Mouse (Mus musculus) kidney, adult 2 months (tissue): Measurements from ENCODE around the gene Epha3.

Experiments used
- CTCF ChIP-seq: fragments of 200-500 bp; conservative IDR thresholded peaks from 2 replicates; pipeline ENCODE4 v1.5.1; 2011; ENCODE audit warnings: low read depth, mild to moderate bottlenecking, control low read depth, low read length, moderate library complexity, mixed read lengths; ENCODE audit not compliant: insufficient read depth, insufficient read length
- POLR2A ChIP-seq: fragments of 200-500 bp; IDR thresholded peaks from one replicate; pipeline ENCODE4 v1.6.1; 2011; ENCODE audit warnings: low read depth, low read length, control low read depth

DNA sequence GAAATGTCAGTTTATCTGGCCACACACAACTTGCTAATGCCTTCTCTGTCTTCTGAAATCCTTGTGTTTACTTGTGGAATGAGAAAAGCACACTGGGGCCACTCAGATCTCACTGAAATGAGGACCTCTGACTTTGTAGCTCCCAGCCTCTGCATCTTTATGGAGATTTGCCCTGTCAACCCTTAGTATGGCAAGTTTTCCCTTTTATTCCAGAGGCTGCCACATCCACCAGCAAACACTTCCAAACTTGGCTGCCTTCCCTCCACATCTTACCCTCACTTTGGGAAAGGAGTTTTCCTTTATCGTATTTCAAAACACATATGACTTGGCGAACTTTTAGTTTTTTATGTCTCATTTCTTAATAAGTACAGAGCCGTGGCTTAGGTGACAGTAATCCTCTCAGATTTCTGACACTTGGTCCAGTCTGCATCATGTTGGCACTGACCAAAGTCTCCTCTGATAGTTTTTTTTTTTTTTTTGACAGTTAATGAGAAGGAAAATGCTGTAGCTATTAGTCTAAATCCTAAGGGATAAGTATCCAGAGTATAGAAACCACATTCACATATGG lies 198.0 kb downstream of the Epha3 start:
- TF ChIP-seq POLR2A: no peak
- no peak for TF ChIP-seq CTCF
